Mouse (Mus musculus): ENCODE data around the gene Thada.

Thada gene

GRCm38 (mm10) chr17:84286536-84286935 is 179.5 kb downstream of the Thada start:
- no peak for DNase-seq

GRCm38 (mm10) chr17:84282388-84283280 is 183.4 kb downstream of the Thada start:
- no peak for DNase-seq

- no peak for DNase-seq
Measured at GRCm38 (mm10) chr17:84279001-84279400, 187.0 kb downstream of the Thada start.

GRCm38 (mm10) chr17:84278193-84278953 is 187.6 kb downstream of the Thada start:
- DNase-seq: no peak

GRCm38 (mm10) chr17:84274999-84275398 is 191.0 kb downstream of the Thada start:
- no peak for DNase-seq

- no peak for DNase-seq
Measured at GRCm38 (mm10) chr17:84274163-84274562, 191.8 kb downstream of the Thada start.

GRCm38 (mm10) chr17:84272557-84273261 is 193.3 kb downstream of the Thada start:
- DNase-seq: no peak

GRCm38 (mm10) chr17:84271566-84272202 is 194.3 kb downstream of the Thada start:
- no peak for DNase-seq

GRCm38 (mm10) chr17:84269722-84270121 is 196.3 kb downstream of the Thada start:
- no peak for DNase-seq

- no peak for DNase-seq
Measured at GRCm38 (mm10) chr17:84268450-84268849, 197.6 kb downstream of the Thada start.

GRCm38 (mm10) chr17:84267456-84268074 is 198.4 kb downstream of the Thada start:
- no peak for DNase-seq

GRCm38 (mm10) chr17:84266161-84266948 is 199.7 kb downstream of the Thada start:
- DNase-seq: no peak

GRCm38 (mm10) chr17:84265480-84266130 is 200.4 kb downstream of the Thada start:
- DNase-seq: no peak

GRCm38 (mm10) chr17:84264305-84264704 is 201.7 kb downstream of the Thada start:
- DNase-seq: no peak

- DNase-seq: no peak
Measured at GRCm38 (mm10) chr17:84263591-84263990, 202.4 kb downstream of the Thada start.

- no peak for DNase-seq
Measured at GRCm38 (mm10) chr17:84262325-84262979, 203.6 kb downstream of the Thada start.

- no peak for DNase-seq
Measured at GRCm38 (mm10) chr17:84261010-84261409, 205.0 kb downstream of the Thada start.

- DNase-seq: no peak
Measured at GRCm38 (mm10) chr17:84260226-84260625, 205.8 kb downstream of the Thada start.

- no peak for DNase-seq
Measured at GRCm38 (mm10) chr17:84258638-84259261, 207.3 kb downstream of the Thada start.

Data from cerebellum, postnatal 36 days (tissue).